Mouse (Mus musculus): Measurements from ENCODE around the gene Ccdc125. TPM values are rescaled to one million over a fixed set of nuclear protein-coding genes. Genes with fewer than 3 reads are reported as not detected.
A peak's percentile ranks its signal among the peaks of the same experiment; 100 is the strongest.

The Ccdc125 gene
- polyA plus RNA-seq, 1 experiment from 2014 or later, result 3.2 TPM

GRCm38 (mm10) chr13:100742831-100743230 lies 73.3 kb downstream of the Ccdc125 start:
- peaks cover 9% of the 10 kb centered on the region for H3K36me3 ChIP-seq (ENCODE audit: control insufficient read depth, insufficient read depth)
- no peaks in the 10 kb centered on the region for H3K9me3 ChIP-seq (ENCODE audit: control insufficient read depth)
- H3K4me1 ChIP-seq (replicated peaks; ENCODE audit: control insufficient read depth, insufficient read depth, low read length), result no peaks in the 10 kb centered on the region
- no peak for TF ChIP-seq CTCF (IDR thresholded peaks at IDR 0.05; ENCODE audit: low read depth)
- peak overlapping the region; percentile 70 for H3K27ac ChIP-seq (ENCODE audit: low read depth, low read length)
- no peak for ATAC-seq
- H3K9ac ChIP-seq (ENCODE audit: low read depth, low read length), result peak overlapping the region; percentile 40
- H3K4me2 ChIP-seq (replicated peaks; ENCODE audit: low read depth), result peak overlapping the region; percentile 68
- 70% methylated on average over 5 of the region's 5 CpGs for WGBS
- no peaks in the 10 kb centered on the region for H3K27me3 ChIP-seq (replicated peaks; ENCODE audit: control insufficient read depth, insufficient read depth, low read length)
- H3K4me3 ChIP-seq (ENCODE audit: low read depth, low read length), result peak overlapping the region; percentile 16

GRCm38 (mm10) chr13:100743346-100744035 lies 74.0 kb downstream of the Ccdc125 start:
- 28% methylated on average over 11 of the region's 11 CpGs for WGBS
- peak; percentile 65 for ATAC-seq

GRCm38 (mm10) chr13:100744036-100744744 lies 74.7 kb downstream of the Ccdc125 start, which contains the start of gene Mrps36:
Mrps36 (minus strand) TSS chr13:100744659.
- peak within 1 kb of the TSS; percentile 71 for H3K9ac ChIP-seq (ENCODE audit: low read depth, low read length)
- peak within 1 kb of the TSS; percentile 79 for H3K4me3 ChIP-seq (ENCODE audit: low read depth, low read length)
- peak within 1 kb of the TSS; percentile 68 for H3K4me2 ChIP-seq (replicated peaks; ENCODE audit: low read depth)
- no peaks in the 10 kb centered on the region for H3K9me3 ChIP-seq (ENCODE audit: control insufficient read depth)
- WGBS, result under 1% methylated on average over 52 of the region's 52 CpGs
- TF ChIP-seq CTCF (IDR thresholded peaks at IDR 0.05; ENCODE audit: low read depth), result 0 out of 2 replicates have a peak, but pooled peaks have one; percentile 1
- H3K36me3 ChIP-seq (ENCODE audit: control insufficient read depth, insufficient read depth), result no peaks in the 10 kb centered on the region; the same call in 1 of the 2 replicates
- ATAC-seq, result peak; percentile 93
- H3K27me3 ChIP-seq (replicated peaks; ENCODE audit: control insufficient read depth, insufficient read depth, low read length), result no peaks in the 10 kb centered on the region
- H3K27ac ChIP-seq (ENCODE audit: low read depth, low read length), result peak within 1 kb of the TSS; percentile 97
- no peaks in the 10 kb centered on the region for H3K4me1 ChIP-seq (replicated peaks; ENCODE audit: control insufficient read depth, insufficient read depth, low read length)

More at GRCm38 (mm10) chr13:100743346-100744035, 74.0 kb downstream of the Ccdc125 start:
- Histone ChIP-seq H3K9me3 (ENCODE audit: control insufficient read depth) (no peaks in the 10 kb centered on the region), H3K4me3 (ENCODE audit: low read depth, low read length) (peak overlapping the region; percentile 79), H3K27ac (ENCODE audit: low read depth, low read length) (peak overlapping the region; percentile 97), H3K36me3 (ENCODE audit: control insufficient read depth, insufficient read depth) (peaks cover 4% of the 10 kb centered on the region; the same call in 1 of the 2 replicates), H3K4me1 (replicated peaks; ENCODE audit: control insufficient read depth, insufficient read depth, low read length) (no peaks in the 10 kb centered on the region), H3K9ac (ENCODE audit: low read depth, low read length) (peak overlapping the region; percentile 71), H3K27me3 (replicated peaks; ENCODE audit: control insufficient read depth, insufficient read depth, low read length) (no peaks in the 10 kb centered on the region), H3K4me2 (replicated peaks; ENCODE audit: low read depth) (peak overlapping the region; percentile 68)
- TF ChIP-seq CTCF (IDR thresholded peaks at IDR 0.05; ENCODE audit: low read depth), result no peak

DNA sequence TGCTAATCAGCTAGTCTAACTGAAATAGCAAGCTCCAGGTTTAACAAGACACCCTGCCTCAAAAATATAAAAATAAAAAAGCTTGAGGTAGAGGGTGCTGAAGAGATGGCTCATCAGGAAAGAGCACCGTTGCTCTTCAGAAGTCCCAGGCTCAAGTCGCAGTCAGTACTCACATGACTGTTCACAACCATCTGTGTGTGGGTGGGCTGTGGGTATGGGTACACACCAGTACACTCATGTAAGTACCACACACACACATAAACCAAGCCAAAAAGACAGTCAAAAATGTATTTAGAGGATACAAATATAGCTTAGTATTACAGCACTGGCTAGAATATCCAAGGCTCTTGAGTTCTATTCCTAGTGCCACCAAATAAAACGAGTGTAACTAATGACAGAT lies 76.6 kb downstream of the Ccdc125 start:
- no peaks in the 10 kb centered on the region for H3K27me3 ChIP-seq (replicated peaks; ENCODE audit: control insufficient read depth, insufficient read depth, low read length)
- no peak for ATAC-seq
- no peaks in the 10 kb centered on the region for H3K36me3 ChIP-seq (ENCODE audit: control insufficient read depth, insufficient read depth)

More for the DNA sequence above, 76.6 kb downstream of the Ccdc125 start:
- H3K27ac ChIP-seq (ENCODE audit: low read depth, low read length), result no peak overlapping the region
- WGBS, result 86% methylated on average over 3 of the region's 3 CpGs
- no peaks in the 10 kb centered on the region for H3K4me1 ChIP-seq (replicated peaks; ENCODE audit: control insufficient read depth, insufficient read depth, low read length)
- no peak overlapping the region for H3K4me3 ChIP-seq (ENCODE audit: low read depth, low read length)
- no peaks in the 10 kb centered on the region for H3K9me3 ChIP-seq (ENCODE audit: control insufficient read depth)
- no peak overlapping the region for H3K4me2 ChIP-seq (replicated peaks; ENCODE audit: low read depth)
- H3K9ac ChIP-seq (ENCODE audit: low read depth, low read length), result no peak overlapping the region
- TF ChIP-seq CTCF (IDR thresholded peaks at IDR 0.05; ENCODE audit: low read depth), result no peak

Other genes with a start within 250 kb of the Ccdc125 start
- 23.4 and 27.7 TPM in 2 replicates for gene Naip1, start 216.8 kb upstream of the Ccdc125 start, polyA plus RNA-seq (2015; fragmentation: Nextera tagmentation; extraction: Ambion mirVana)
- gene Gtf2h2, start 177.1 kb upstream of the Ccdc125 start, polyA plus RNA-seq (2015; fragmentation: Nextera tagmentation; extraction: Ambion mirVana), result 33.4 and 37.5 TPM in 2 replicates
- gene Ocln, start 117.0 kb upstream of the Ccdc125 start, polyA plus RNA-seq (2015; fragmentation: Nextera tagmentation; extraction: Ambion mirVana), result 44.5 and 49.4 TPM in 2 replicates
- gene Marveld2, start 52.7 kb upstream of the Ccdc125 start, polyA plus RNA-seq (2015; fragmentation: Nextera tagmentation; extraction: Ambion mirVana), result 20.8 and 21.1 TPM in 2 replicates
- 143 and 156 TPM in 2 replicates for gene Ak6, start 18.7 kb upstream of the Ccdc125 start, polyA plus RNA-seq (2015; fragmentation: Nextera tagmentation; extraction: Ambion mirVana)
- gene Rad17, start 18.7 kb upstream of the Ccdc125 start, polyA plus RNA-seq (2015; fragmentation: Nextera tagmentation; extraction: Ambion mirVana), result 10.3 and 11.1 TPM in 2 replicates
- gene Taf9, start 18.1 kb upstream of the Ccdc125 start, polyA plus RNA-seq (2015; fragmentation: Nextera tagmentation; extraction: Ambion mirVana), result 10.9 and 11.1 TPM in 2 replicates
- 44.3 and 47.3 TPM in 2 replicates for gene Cdk7, start 61.2 kb downstream of the Ccdc125 start, polyA plus RNA-seq (2015; fragmentation: Nextera tagmentation; extraction: Ambion mirVana)
- gene Mrps36, start 74.9 kb downstream of the Ccdc125 start, polyA plus RNA-seq (2015; fragmentation: Nextera tagmentation; extraction: Ambion mirVana), result 406 and 410 TPM in 2 replicates
- gene Cenph, start 106.2 kb downstream of the Ccdc125 start, polyA plus RNA-seq (2015; fragmentation: Nextera tagmentation; extraction: Ambion mirVana), result 9.5 and 10.4 TPM in 2 replicates
- 30.3 and 41.3 TPM in 2 replicates for gene Ccnb1, start 116.9 kb downstream of the Ccdc125 start, polyA plus RNA-seq (2015; fragmentation: Nextera tagmentation; extraction: Ambion mirVana)
- 52.9 and 55.7 TPM in 2 replicates for gene Slc30a5, start 163.7 kb downstream of the Ccdc125 start, polyA plus RNA-seq (2015; fragmentation: Nextera tagmentation; extraction: Ambion mirVana)